Mouse (Mus musculus) stomach, embryonic 16.5 days (tissue): ENCODE measurements around the gene Lamb3. TPM values are rescaled to one million over a fixed set of nuclear protein-coding genes. Genes with fewer than 3 reads are reported as not detected.
A peak's percentile ranks its signal among the peaks of the same experiment; 100 is the strongest.

Experiments
- ATAC-seq: fragments of 200-750 bp; cut with Nextera tagmentation; 2 replicates; pipeline ENCODE4 v1.8.0; 2017; ENCODE audit warnings: moderate number of reproducible peaks, moderate TSS enrichment; ENCODE audit not compliant: insufficient read depth, low FRiP score
- H3K27ac ChIP-seq: fragments of 300-500 bp; sonication (generic); 2 replicates; pipeline ENCODE4 v1.5.1; 2014; ENCODE audit warnings: low read length
- H3K27me3 ChIP-seq: fragments of 300-500 bp; sonication (generic); 2 replicates; pipeline ENCODE4 v1.6.1; 2014; ENCODE audit warnings: low read length, control low read depth, mixed read lengths; ENCODE audit not compliant: control insufficient read depth, insufficient read depth
- H3K36me3 ChIP-seq: fragments of 300-500 bp; sonication (generic); 2 replicates; pipeline ENCODE4 v1.6.1; 2014; ENCODE audit warnings: low read length; ENCODE audit not compliant: control insufficient read depth, insufficient read depth
- H3K4me1 ChIP-seq: fragments of 300-500 bp; sonication (generic); 2 replicates; pipeline ENCODE4 v1.6.1; 2014; ENCODE audit warnings: low read length, control low read depth, mixed read lengths; ENCODE audit not compliant: control insufficient read depth, insufficient read depth
- H3K4me2 ChIP-seq: fragments of 300-500 bp; sonication (generic); 2 replicates; pipeline ENCODE4 v1.6.1; 2014; ENCODE audit warnings: low read depth, low read length, mixed read lengths
- H3K4me3 ChIP-seq: fragments of 300-500 bp; sonication (generic); replicated peaks from 2 replicates; pipeline ENCODE4 v1.5.1; 2014; ENCODE audit warnings: mild to moderate bottlenecking, low read length
- H3K9ac ChIP-seq: fragments of 300-500 bp; sonication (generic); 2 replicates; pipeline ENCODE4 v1.6.1; 2014; ENCODE audit warnings: low read length
- H3K9me3 ChIP-seq: fragments of 300-500 bp; sonication (generic); replicated peaks from 2 replicates; pipeline ENCODE4 v1.6.1; 2016; ENCODE audit warnings: low read length, control low read depth; ENCODE audit not compliant: control insufficient read depth
- WGBS: fragments of 180-500 bp; shearing (Covaris S2); extraction: QIAGEN DNeasy Blood & Tissue Kit; methylation state at CpG from one replicate; pipeline ENCODE4 v1.1.7; 2014; 5-methylcytosine and 5-hydroxymethylcytosine counted together
- polyA plus RNA-seq: library from polyadenylated mRNA; unstranded; fragments of >200 nt; fragmentation: Nextera tagmentation; extraction: Ambion mirVana; gene quantifications from 2 replicates; pipeline ENCODE4 v1.2.1, GENCODE M21; 2015

Lamb3 gene
- polyA plus RNA-seq, 1 experiment from 2014 or later: 17.6 TPM

DNA sequence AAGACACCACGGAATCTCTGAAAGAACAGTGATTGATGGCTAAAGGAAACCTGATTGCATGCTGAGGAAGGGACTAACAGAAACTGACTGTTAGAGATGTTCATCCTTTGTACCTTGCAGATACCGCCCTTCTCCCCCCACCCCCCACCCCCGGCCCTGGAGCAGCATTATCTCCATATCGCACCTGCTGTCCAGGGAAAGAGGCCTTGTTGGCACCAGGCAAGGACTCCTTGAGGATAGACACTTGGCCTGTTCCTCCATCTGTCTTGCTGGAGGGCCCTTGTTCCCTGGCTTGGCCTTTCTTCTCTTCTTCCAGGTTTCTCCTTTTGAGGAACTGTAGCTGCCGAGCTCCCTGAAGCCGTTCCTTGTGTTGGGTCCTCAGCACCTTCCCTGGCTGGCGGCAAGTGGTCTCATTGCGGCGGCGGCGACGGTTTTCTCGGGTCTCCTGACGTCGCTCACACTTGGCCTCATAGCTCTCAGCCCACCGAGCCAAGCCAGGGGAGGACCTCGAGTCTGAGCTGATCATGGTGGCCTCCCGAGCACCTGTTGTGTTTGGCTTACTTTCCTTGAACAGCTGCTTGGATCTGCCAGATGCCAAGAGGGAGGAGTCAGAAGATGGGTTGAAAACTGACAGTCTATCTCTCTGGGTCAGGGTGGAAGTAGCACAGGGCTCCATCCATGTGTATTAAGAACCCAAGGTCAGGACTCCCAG, 9.8 kb upstream of the Lamb3 start:
- Histone ChIP-seq H3K9me3 (no peaks in the 10 kb centered on the region), H3K27me3 (no peaks in the 10 kb centered on the region), H3K4me2 (no peak overlapping the region), H3K9ac (no peak overlapping the region), H3K27ac (no peak overlapping the region), H3K4me3 (no peak overlapping the region), H3K36me3 (no peaks in the 10 kb centered on the region), H3K4me1 (no peaks in the 10 kb centered on the region)
- 81% methylated on average over 18 of the region's 18 CpGs for WGBS
- ATAC-seq: no peak

DNA sequence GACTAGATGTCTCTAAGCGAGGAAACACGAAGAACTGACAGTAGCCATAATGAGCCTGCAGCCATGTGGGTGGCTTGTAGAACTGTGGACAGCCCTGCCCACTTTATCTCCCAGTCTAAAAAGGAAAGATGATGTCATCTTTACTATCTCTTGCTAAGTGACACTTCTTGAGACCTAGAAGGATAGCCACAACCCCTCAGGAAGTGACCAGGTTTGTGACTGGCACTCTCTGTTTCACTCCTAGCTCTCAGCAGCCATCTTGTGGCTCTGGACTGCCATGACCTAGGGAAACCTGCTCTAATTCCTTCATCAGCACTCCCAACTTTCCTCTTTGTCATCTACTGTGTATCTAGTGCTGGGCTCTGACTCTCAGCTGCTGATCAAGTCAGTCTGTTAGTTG, 9.2 kb upstream of the Lamb3 start:
- Histone ChIP-seq H3K4me2 (no peak overlapping the region), H3K36me3 (no peaks in the 10 kb centered on the region), H3K4me3 (no peak overlapping the region), H3K9ac (no peak overlapping the region), H3K27me3 (no peaks in the 10 kb centered on the region), H3K27ac (no peak overlapping the region), H3K4me1 (no peaks in the 10 kb centered on the region), H3K9me3 (no peaks in the 10 kb centered on the region)
- WGBS: 93% methylated on average over 2 of the region's 2 CpGs
- no peak for ATAC-seq

DNA sequence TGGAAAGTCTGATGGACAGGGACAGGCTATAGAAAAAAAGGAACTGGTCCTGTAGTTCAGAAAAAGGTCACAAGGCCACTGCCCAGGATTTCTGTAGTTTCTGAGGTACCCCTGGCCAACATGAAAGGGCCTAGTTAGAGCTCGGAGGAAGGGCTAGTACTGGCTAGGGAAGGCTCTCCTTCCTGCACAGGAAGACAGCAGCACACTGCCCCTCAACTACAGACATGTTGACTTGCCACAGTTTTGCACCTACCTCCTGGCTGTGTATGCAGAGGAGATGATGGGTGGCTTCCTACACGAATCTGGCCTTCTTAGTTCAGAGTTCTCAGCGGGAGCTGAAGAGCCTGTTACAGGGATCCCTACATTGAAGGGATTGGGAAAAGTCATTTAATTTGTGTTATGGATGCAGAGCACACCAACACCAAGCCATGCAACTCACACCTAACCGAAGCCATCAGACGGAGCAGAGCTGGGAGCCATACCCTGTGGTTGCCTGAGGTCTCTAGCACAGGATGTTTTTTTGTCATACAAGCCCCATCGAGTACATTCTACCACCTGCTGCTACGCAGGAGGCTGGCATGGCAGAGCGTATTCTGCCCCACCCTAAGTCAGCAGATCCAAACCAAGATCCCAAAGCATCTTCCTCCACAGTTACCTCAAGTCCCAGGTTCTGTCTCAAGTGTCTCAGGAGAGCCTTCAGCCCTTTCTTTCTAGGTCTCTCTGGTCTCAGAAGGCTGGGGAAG, 6.7 kb upstream of the Lamb3 start:
- H3K4me2 ChIP-seq: no peak overlapping the region
- no peak overlapping the region for H3K9ac ChIP-seq
- 0 out of 2 replicates have a peak overlapping the region, but pooled peaks have one; percentile 6 for H3K27ac ChIP-seq
- ATAC-seq: no peak
- H3K27me3 ChIP-seq: no peaks in the 10 kb centered on the region
- WGBS: 82% methylated on average over 8 of the region's 8 CpGs
- H3K36me3 ChIP-seq: no peaks in the 10 kb centered on the region
- no peaks in the 10 kb centered on the region for H3K4me1 ChIP-seq
- no peaks in the 10 kb centered on the region for H3K9me3 ChIP-seq
- no peak overlapping the region for H3K4me3 ChIP-seq

GRCm38 (mm10) chr1:193201383-193201778, 6.1 kb upstream of the Lamb3 start, which contains the start of gene Traf3ip3:
Traf3ip3 (minus strand) TSS chr1:193201703.
- Histone ChIP-seq H3K27ac (0 out of 2 replicates have a peak within 1 kb of the TSS, but pooled peaks have one; percentile 6), H3K9ac (no peak within 1 kb of the TSS), H3K4me1 (no peaks in the 10 kb centered on the region), H3K4me2 (no peak within 1 kb of the TSS), H3K4me3 (no peak within 1 kb of the TSS), H3K27me3 (no peaks in the 10 kb centered on the region), H3K9me3 (no peaks in the 10 kb centered on the region), H3K36me3 (no peaks in the 10 kb centered on the region)
- peak; percentile 42; the same call in 1 of the 2 replicates for ATAC-seq
- 56% methylated on average over 5 of the region's 5 CpGs for WGBS

- 62% methylated on average over 2 of the region's 2 CpGs for WGBS
- Histone ChIP-seq H3K4me2 (no peak overlapping the region), H3K36me3 (no peaks in the 10 kb centered on the region), H3K9ac (no peak overlapping the region), H3K27ac (no peak overlapping the region), H3K4me1 (no peaks in the 10 kb centered on the region), H3K9me3 (no peaks in the 10 kb centered on the region), H3K27me3 (no peaks in the 10 kb centered on the region), H3K4me3 (no peak overlapping the region)
- ATAC-seq: no peak
Measured at GRCm38 (mm10) chr1:193203821-193204220, 3.7 kb upstream of the Lamb3 start.

GRCm38 (mm10) chr1:193205431-193205830, 2.1 kb upstream of the Lamb3 start:
- H3K27me3 ChIP-seq: no peaks in the 10 kb centered on the region
- no peaks in the 10 kb centered on the region for H3K9me3 ChIP-seq
- no peak overlapping the region for H3K9ac ChIP-seq
- WGBS: 73% methylated on average over 2 of the region's 2 CpGs
- no peak overlapping the region for H3K4me2 ChIP-seq
- no peak overlapping the region for H3K4me3 ChIP-seq
- H3K27ac ChIP-seq: no peak overlapping the region
- H3K4me1 ChIP-seq: no peaks in the 10 kb centered on the region
- H3K36me3 ChIP-seq: no peaks in the 10 kb centered on the region
- no peak for ATAC-seq

DNA sequence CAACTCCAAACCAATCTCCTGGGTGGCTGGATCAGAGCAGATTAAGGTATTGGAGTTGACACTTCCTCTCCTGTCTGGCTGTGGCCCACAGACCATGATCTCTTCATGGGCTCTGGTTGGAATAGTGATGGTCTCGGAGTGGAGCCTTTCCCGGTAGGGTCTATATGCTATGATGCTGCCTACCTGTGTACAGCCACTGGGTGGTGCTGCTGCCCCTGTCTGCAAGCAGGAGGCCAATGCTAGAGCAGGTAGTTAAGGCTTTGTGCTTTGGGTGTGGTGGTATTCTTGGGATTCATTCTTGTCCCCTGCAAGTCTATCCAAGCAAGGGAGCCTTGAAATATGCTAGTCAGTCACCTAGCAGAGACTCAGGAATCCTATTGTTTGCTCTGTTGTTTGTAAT, 679 bp downstream of the Lamb3 start:
- no peaks in the 10 kb centered on the region for H3K27me3 ChIP-seq
- ATAC-seq: 0 out of 2 replicates have a peak, but pooled peaks have one; percentile 25
- no peak overlapping the region for H3K4me3 ChIP-seq
- no peak overlapping the region for H3K4me2 ChIP-seq
- H3K4me1 ChIP-seq: no peaks in the 10 kb centered on the region
- 42% methylated on average over 2 of the region's 2 CpGs for WGBS
- H3K27ac ChIP-seq: no peak overlapping the region
- H3K36me3 ChIP-seq: no peaks in the 10 kb centered on the region
- no peak overlapping the region for H3K9ac ChIP-seq
- no peaks in the 10 kb centered on the region for H3K9me3 ChIP-seq

- no peak for ATAC-seq
- Histone ChIP-seq H3K36me3 (no peaks in the 10 kb centered on the region), H3K4me2 (no peak overlapping the region), H3K4me3 (no peak overlapping the region), H3K27me3 (no peaks in the 10 kb centered on the region), H3K4me1 (no peaks in the 10 kb centered on the region), H3K9me3 (no peaks in the 10 kb centered on the region), H3K27ac (no peak overlapping the region), H3K9ac (no peak overlapping the region)
- 59% methylated on average over 5 of the region's 5 CpGs for WGBS
Measured at GRCm38 (mm10) chr1:193211371-193211770, 3.9 kb downstream of the Lamb3 start.

DNA sequence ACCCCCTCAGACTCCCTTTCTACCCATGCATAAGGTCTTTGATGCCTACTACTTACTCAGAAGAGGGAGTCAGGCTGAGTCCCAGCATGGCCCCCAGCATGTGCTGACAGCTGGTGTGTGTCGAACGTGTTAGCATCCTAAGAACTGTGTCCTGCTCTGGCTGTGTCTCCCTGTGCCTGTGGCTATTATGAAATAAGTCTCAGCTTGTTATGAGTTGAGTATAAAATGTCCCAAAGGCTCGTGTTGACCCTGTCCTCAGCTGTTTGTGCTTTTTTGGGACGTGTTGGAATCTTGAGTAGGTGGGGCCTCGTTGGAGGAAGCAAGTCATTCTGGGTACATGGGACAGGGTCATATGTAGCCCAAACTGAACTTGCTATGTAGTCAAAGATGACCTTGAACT, 6.6 kb downstream of the Lamb3 start:
- no peak for ATAC-seq
- H3K36me3 ChIP-seq: no peaks in the 10 kb centered on the region
- no peak overlapping the region for H3K4me3 ChIP-seq
- no peaks in the 10 kb centered on the region for H3K9me3 ChIP-seq
- H3K27me3 ChIP-seq: no peaks in the 10 kb centered on the region
- no peak overlapping the region for H3K9ac ChIP-seq
- H3K27ac ChIP-seq: no peak overlapping the region
- WGBS: 62% methylated on average over 5 of the region's 5 CpGs
- no peaks in the 10 kb centered on the region for H3K4me1 ChIP-seq
- no peak overlapping the region for H3K4me2 ChIP-seq
